Mouse (Mus musculus): Measurements from ENCODE around the gene Rhoj. TPM values are rescaled to one million over a fixed set of nuclear protein-coding genes. Genes with fewer than 3 reads are reported as not detected.

Rhoj gene
- 14.1 TPM for polyA plus RNA-seq (2012; fragmentation: generic; extraction: Trizol)

DNA sequence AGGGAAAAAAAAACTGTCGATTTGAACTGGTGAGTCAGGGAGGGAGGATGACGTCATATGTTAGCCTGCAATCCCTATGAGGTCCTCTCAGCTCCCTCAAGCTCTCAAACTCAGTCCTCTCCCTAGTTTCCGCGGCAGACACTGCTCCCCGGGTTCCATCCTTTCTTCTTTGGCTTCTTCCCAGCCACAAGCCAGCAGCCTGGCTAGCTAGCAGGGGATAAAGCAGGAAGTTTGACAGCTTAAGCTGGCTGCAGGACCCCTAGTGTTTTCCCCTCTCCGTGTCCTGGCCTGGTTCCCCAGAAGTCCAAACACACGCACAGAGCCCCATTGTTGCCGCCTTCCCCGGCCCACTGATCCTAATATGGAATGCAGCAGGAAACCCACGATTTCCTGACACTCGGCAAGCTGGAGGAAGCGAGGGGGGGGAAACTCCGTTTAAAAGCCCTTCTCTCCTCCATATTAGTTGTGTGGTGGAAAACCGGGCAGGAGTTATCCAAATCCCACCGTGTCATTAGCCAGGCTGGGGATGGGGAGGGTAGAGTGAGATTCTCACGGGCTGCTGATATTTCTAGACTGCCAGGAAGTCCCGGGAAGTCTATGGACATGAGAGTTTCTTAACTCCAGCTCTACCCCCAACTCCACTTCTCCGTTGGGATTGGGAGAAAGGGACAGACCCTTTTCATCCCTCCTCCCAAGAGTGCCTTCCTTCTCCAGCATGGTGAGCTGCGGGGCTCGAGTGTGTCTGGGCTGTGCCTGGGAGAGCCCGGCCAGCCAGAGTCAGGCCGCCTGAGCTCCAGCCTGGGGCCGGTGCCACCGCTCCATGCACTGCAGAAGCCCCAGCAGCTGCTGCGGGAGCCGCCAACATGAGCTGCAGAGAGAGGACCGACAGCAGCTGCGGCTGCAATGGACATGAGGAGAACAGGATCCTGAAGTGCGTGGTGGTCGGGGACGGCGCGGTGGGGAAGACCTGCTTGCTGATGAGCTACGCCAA lies at the start of gene Rhoj:
Gene Rhoj (plus strand): TSS at position 362 of the 991 bp plus-strand sequence.
- Histone ChIP-seq H3K27me3 (ENCODE audit: control insufficient read depth, insufficient read depth, insufficient read length) (no peaks in the 10 kb centered on the region), H3K4me2 (ENCODE audit: low read depth) (peak within 1 kb of the TSS; percentile 95), H3K79me2 (ENCODE audit: control insufficient read depth, insufficient read depth) (peaks cover 4% of the 10 kb centered on the region), H3K36me3 (ENCODE audit: control insufficient read depth, insufficient read depth) (no peaks in the 10 kb centered on the region), H3ac (ENCODE audit: control insufficient read depth, insufficient read length) (peak within 1 kb of the TSS; percentile 3), H3K4me3 (peak within 1 kb of the TSS; percentile 87)
- TF ChIP-seq SRF (IDR thresholded peaks at IDR 0.05; ENCODE audit: control insufficient read depth, insufficient read length, low read depth) (no peak), POLR2A (IDR thresholded peaks at IDR 0.05; ENCODE audit: insufficient read length, low read depth) (peak; percentile 59), TCF3 (IDR thresholded peaks at IDR 0.05; ENCODE audit: insufficient read length, low read depth) (peak; percentile 26), CEBPB (IDR thresholded peaks at IDR 0.05; ENCODE audit: insufficient read depth, poor library complexity, severe bottlenecking) (no peak), MYOG (IDR thresholded peaks at IDR 0.05; ENCODE audit: control insufficient read depth in 1 of 3, insufficient read depth in 1 of 3, insufficient read length in 2 of 3, low read depth in 2 of 3) (peak in 2 of 3 experiments; percentile 91 to 93), MYOD1 (IDR thresholded peaks at IDR 0.05; ENCODE audit: control insufficient read depth in 1 of 3, insufficient read length in 2 of 3, low read depth in 2 of 3) (peak in 2 of 3 experiments; percentile 87 to 94)

DNA sequence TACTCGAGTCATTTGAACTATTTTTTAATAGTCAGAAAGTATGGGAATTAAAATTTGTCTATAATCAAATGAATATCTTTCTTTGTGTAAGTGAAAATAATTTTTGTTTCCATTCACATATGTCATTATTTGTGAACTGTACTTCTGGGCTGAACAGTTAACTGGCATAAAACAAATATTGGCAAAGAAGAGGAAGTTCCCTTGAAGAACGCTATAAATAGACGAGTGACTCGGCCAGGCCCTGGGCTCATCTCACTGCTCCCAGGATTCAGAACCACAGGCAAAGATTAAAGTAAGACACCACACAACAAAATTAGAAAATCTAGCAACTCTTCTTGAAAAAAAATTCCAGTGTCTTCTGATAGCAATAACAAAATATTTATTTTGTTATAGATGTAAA lies 36.4 kb upstream of the Rhoj start:
- no peaks in the 10 kb centered on the region for H3K79me2 ChIP-seq (ENCODE audit: control insufficient read depth, insufficient read depth)
- H3ac ChIP-seq (ENCODE audit: control insufficient read depth, insufficient read length), result no peak overlapping the region
- H3K27me3 ChIP-seq (ENCODE audit: control insufficient read depth, insufficient read depth, insufficient read length), result no peaks in the 10 kb centered on the region
- no peak overlapping the region for H3K4me3 ChIP-seq
- H3K36me3 ChIP-seq (ENCODE audit: control insufficient read depth, insufficient read depth), result no peaks in the 10 kb centered on the region
- H3K4me2 ChIP-seq (ENCODE audit: low read depth), result no peak overlapping the region
- no peak for TF ChIP-seq USF1 (IDR thresholded peaks at IDR 0.05; ENCODE audit: low read depth)
- no peak for TF ChIP-seq POLR2AphosphoS2 (IDR thresholded peaks at IDR 0.05; ENCODE audit: insufficient read length, low read depth)
- TF ChIP-seq MYOG (IDR thresholded peaks at IDR 0.05; ENCODE audit: control insufficient read depth in 1 of 3, insufficient read depth in 1 of 3, insufficient read length in 2 of 3, low read depth in 2 of 3), result no peak
- TF ChIP-seq TCF12 (IDR thresholded peaks at IDR 0.05; ENCODE audit: insufficient read depth, poor library complexity, severe bottlenecking), result no peak
- no peak for TF ChIP-seq POLR2A (IDR thresholded peaks at IDR 0.05; ENCODE audit: insufficient read length, low read depth)
- no peak for TF ChIP-seq MYOD1 (IDR thresholded peaks at IDR 0.05; ENCODE audit: control insufficient read depth in 1 of 3, insufficient read length in 2 of 3, low read depth in 2 of 3)
- TF ChIP-seq SRF (IDR thresholded peaks at IDR 0.05; ENCODE audit: control insufficient read depth, insufficient read length, low read depth), result no peak
- no peak for TF ChIP-seq TCF3 (IDR thresholded peaks at IDR 0.05; ENCODE audit: insufficient read length, low read depth)
- no peak for TF ChIP-seq CEBPB (IDR thresholded peaks at IDR 0.05; ENCODE audit: insufficient read depth, poor library complexity, severe bottlenecking)
- TF ChIP-seq REST (IDR thresholded peaks at IDR 0.05; ENCODE audit: insufficient read depth, insufficient read length), result no peak
- no peak for TF ChIP-seq E2F4 (IDR thresholded peaks at IDR 0.05; ENCODE audit: insufficient read depth)
- no peak for TF ChIP-seq MAX (IDR thresholded peaks at IDR 0.05; ENCODE audit: low read depth)

DNA sequence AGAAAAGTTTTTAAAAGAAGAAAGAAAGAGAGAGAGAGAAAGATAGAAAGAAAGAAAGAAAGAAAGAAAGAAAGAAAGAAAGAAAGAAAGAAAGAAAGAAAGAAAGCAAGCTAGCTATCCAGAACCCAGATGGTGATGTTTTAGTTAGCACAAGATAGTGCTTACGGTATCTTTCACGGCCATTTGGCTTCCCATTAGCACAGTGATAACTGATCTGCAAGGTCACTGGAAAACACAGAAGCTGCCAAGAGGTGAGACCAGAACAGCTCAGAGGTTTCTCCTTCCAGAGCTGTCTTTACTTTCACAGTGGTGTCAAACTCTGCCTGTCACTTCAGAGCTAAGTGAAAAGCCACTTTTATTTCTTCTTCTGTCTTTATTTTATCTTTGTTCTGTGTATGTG lies 32.4 kb upstream of the Rhoj start:
- H3K4me3 ChIP-seq, result no peak overlapping the region
- no peak for TF ChIP-seq MAX (IDR thresholded peaks at IDR 0.05; ENCODE audit: low read depth)
- TF ChIP-seq POLR2AphosphoS2 (IDR thresholded peaks at IDR 0.05; ENCODE audit: insufficient read length, low read depth), result no peak
- TF ChIP-seq CEBPB (IDR thresholded peaks at IDR 0.05; ENCODE audit: insufficient read depth, poor library complexity, severe bottlenecking), result no peak
- TF ChIP-seq TCF3 (IDR thresholded peaks at IDR 0.05; ENCODE audit: insufficient read length, low read depth), result no peak
- TF ChIP-seq E2F4 (IDR thresholded peaks at IDR 0.05; ENCODE audit: insufficient read depth), result no peak
- no peak for TF ChIP-seq MYOD1 (IDR thresholded peaks at IDR 0.05; ENCODE audit: control insufficient read depth in 1 of 3, insufficient read length in 2 of 3, low read depth in 2 of 3)
- TF ChIP-seq SRF (IDR thresholded peaks at IDR 0.05; ENCODE audit: control insufficient read depth, insufficient read length, low read depth), result no peak
- no peak overlapping the region for H3ac ChIP-seq (ENCODE audit: control insufficient read depth, insufficient read length)
- no peak overlapping the region for H3K4me2 ChIP-seq (ENCODE audit: low read depth)
- H3K79me2 ChIP-seq (ENCODE audit: control insufficient read depth, insufficient read depth), result no peaks in the 10 kb centered on the region
- H3K36me3 ChIP-seq (ENCODE audit: control insufficient read depth, insufficient read depth), result no peaks in the 10 kb centered on the region
- no peaks in the 10 kb centered on the region for H3K27me3 ChIP-seq (ENCODE audit: control insufficient read depth, insufficient read depth, insufficient read length)

DNA sequence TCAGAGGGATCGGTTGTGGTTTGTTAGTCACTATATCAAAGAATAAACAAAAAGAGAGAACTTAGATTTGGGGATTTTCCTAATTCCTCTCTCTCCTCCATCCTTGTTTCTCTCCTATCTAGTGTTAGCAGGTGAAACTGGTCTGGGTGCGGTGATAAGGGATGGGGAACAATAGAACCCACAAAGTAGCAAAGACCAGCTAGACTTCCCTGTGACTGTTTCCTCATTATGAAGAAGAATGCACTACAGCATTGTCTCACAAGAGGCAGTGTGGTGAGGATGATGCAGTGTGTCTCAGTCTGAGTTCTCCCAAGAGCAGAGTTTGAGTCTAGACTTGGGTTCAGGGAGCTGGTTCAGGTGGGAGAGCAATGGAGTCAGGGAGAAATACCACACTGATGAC lies 30.7 kb upstream of the Rhoj start:
- H3ac ChIP-seq (ENCODE audit: control insufficient read depth, insufficient read length), result no peak overlapping the region
- no peak overlapping the region for H3K4me3 ChIP-seq
- H3K79me2 ChIP-seq (ENCODE audit: control insufficient read depth, insufficient read depth), result no peaks in the 10 kb centered on the region
- TF ChIP-seq POLR2A (IDR thresholded peaks at IDR 0.05; ENCODE audit: insufficient read length, low read depth) (no peak), E2F4 (IDR thresholded peaks at IDR 0.05; ENCODE audit: insufficient read depth) (no peak), MYOG (IDR thresholded peaks at IDR 0.05; ENCODE audit: control insufficient read depth in 1 of 3, insufficient read depth in 1 of 3, insufficient read length in 2 of 3, low read depth in 2 of 3) (no peak), USF1 (IDR thresholded peaks at IDR 0.05; ENCODE audit: low read depth) (no peak), CEBPB (IDR thresholded peaks at IDR 0.05; ENCODE audit: insufficient read depth, poor library complexity, severe bottlenecking) (no peak), TCF3 (IDR thresholded peaks at IDR 0.05; ENCODE audit: insufficient read length, low read depth) (no peak)
- no peak overlapping the region for H3K4me2 ChIP-seq (ENCODE audit: low read depth)
- no peaks in the 10 kb centered on the region for H3K36me3 ChIP-seq (ENCODE audit: control insufficient read depth, insufficient read depth)
- H3K27me3 ChIP-seq (ENCODE audit: control insufficient read depth, insufficient read depth, insufficient read length), result no peaks in the 10 kb centered on the region

DNA sequence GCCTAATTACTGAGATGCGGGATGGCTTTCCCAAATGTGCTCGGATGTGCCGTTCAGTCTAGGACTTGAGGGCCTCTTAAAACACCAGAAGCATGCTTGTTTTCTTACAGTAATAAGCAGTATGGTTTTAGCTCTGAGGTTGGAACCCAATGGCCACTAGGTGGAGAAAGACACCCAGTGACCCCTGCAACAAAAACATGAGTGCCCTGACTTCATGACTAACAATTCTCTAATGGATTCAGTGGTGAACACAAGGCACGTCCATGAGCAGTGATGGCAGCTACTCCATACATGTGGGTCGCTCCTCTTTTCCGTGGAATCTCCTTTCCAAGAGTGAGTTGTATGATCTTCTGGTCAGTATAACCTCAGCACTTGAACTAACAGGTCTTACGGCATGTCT lies 27.6 kb upstream of the Rhoj start:
- H3K4me2 ChIP-seq (ENCODE audit: low read depth), result no peak overlapping the region
- H3ac ChIP-seq (ENCODE audit: control insufficient read depth, insufficient read length), result no peak overlapping the region
- no peaks in the 10 kb centered on the region for H3K79me2 ChIP-seq (ENCODE audit: control insufficient read depth, insufficient read depth)
- no peaks in the 10 kb centered on the region for H3K36me3 ChIP-seq (ENCODE audit: control insufficient read depth, insufficient read depth)
- no peaks in the 10 kb centered on the region for H3K27me3 ChIP-seq (ENCODE audit: control insufficient read depth, insufficient read depth, insufficient read length)
- no peak for TF ChIP-seq TCF12 (IDR thresholded peaks at IDR 0.05; ENCODE audit: insufficient read depth, poor library complexity, severe bottlenecking)
- no peak for TF ChIP-seq REST (IDR thresholded peaks at IDR 0.05; ENCODE audit: insufficient read depth, insufficient read length)
- no peak for TF ChIP-seq E2F4 (IDR thresholded peaks at IDR 0.05; ENCODE audit: insufficient read depth)
- no peak for TF ChIP-seq MAX (IDR thresholded peaks at IDR 0.05; ENCODE audit: low read depth)
- TF ChIP-seq USF1 (IDR thresholded peaks at IDR 0.05; ENCODE audit: low read depth), result no peak
- TF ChIP-seq MYOD1 (IDR thresholded peaks at IDR 0.05; ENCODE audit: control insufficient read depth in 1 of 3, insufficient read length in 2 of 3, low read depth in 2 of 3), result no peak
- no peak for TF ChIP-seq MYOG (IDR thresholded peaks at IDR 0.05; ENCODE audit: control insufficient read depth in 1 of 3, insufficient read depth in 1 of 3, insufficient read length in 2 of 3, low read depth in 2 of 3)
- no peak for TF ChIP-seq TCF3 (IDR thresholded peaks at IDR 0.05; ENCODE audit: insufficient read length, low read depth)
- no peak for TF ChIP-seq SRF (IDR thresholded peaks at IDR 0.05; ENCODE audit: control insufficient read depth, insufficient read length, low read depth)
- TF ChIP-seq POLR2AphosphoS2 (IDR thresholded peaks at IDR 0.05; ENCODE audit: insufficient read length, low read depth), result no peak
- TF ChIP-seq CEBPB (IDR thresholded peaks at IDR 0.05; ENCODE audit: insufficient read depth, poor library complexity, severe bottlenecking), result no peak
- no peak for TF ChIP-seq POLR2A (IDR thresholded peaks at IDR 0.05; ENCODE audit: insufficient read length, low read depth)
- no peak overlapping the region for H3K4me3 ChIP-seq
